Comparison of ENCODE assay signal across 11 mouse cellular contexts in the genomic region with DNA sequence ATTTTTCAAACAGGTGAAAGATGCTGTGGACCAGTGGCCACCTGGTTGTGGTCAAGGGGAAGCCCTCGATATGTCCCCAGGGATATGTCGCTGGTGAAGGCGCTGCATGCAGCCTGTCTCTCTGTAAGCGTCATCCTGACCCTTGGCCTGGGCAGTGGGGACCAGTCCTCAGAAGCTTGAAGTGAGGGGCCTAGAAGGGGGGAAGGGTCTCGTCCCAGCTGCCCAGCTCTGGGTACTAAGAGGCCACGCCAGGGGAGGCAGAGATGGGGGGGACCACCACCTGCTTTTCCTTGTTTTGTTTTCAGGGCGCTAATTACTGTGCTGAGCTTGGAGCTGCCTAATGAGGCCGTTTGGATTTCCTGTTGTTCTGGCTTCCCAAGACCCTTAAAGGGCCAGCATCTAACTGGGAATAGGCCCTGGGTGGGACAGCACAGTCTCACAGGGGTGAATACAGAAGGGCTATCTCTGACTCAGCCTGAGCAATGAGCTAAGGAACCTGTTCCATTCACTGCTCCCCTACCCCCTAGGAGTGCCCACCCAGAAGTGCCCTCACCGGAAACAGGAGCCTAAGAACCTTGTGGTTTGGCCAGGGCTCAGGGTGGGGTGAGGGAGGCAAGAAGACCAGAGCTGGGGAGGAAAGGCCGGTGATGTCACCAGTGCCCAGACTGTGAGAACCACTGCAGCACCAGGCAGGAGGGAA. TPM values are rescaled to one million over a fixed set of nuclear protein-coding genes. Genes with fewer than 3 reads are reported as not detected.
A peak's percentile ranks its signal among the peaks of the same experiment; 100 is the strongest.
DNase-seq lines count a peak whose midpoint lies in the region; ATAC-seq and TF ChIP-seq lines count a peak whose summit lies in the region.
"Had no signal": no experiment of that assay in that cellular context is flagged by ENCODE, and none has a peak within 500 bp of the region (broad histone marks: within the 10 kb centered on the region; RNA-seq: fewer than 3 reads in every experiment).

No protein-coding gene starts in this region.

- 61% methylated on average over 10 of the region's 10 CpGs for WGBS in liver, adult 2 months
- WGBS in liver, embryonic 12.5 days (ENCODE audit: insufficient replicate concordance) = 38% methylated on average over 10 of the region's 10 CpGs
- WGBS in forebrain, embryonic 14.5 days = 11% methylated on average over 10 of the region's 10 CpGs
- WGBS in midbrain, embryonic 13.5 days = 25% methylated on average over 10 of the region's 10 CpGs

- no peak for ATAC-seq in liver, embryonic 12.5 days
- peak; percentile 77 for ATAC-seq in forebrain, embryonic 14.5 days
- peak; percentile 58; the same call in 1 of the 2 replicates for ATAC-seq in midbrain, embryonic 13.5 days

- H3K4me3 ChIP-seq in liver, adult 2 months (ENCODE audit: insufficient read depth, low read depth, low read length) = no peak overlapping the region
- no peak overlapping the region for H3K4me3 ChIP-seq in liver, embryonic 12.5 days
- H3K4me3 ChIP-seq in forebrain, embryonic 14.5 days (ENCODE audit: low read depth, low read length) = no peak overlapping the region
- H3K4me3 ChIP-seq in midbrain, embryonic 13.5 days (replicated peaks) = no peak overlapping the region
- H3K4me3 ChIP-seq: liver, embryonic 15.5 days had no signal

- no peak for TF ChIP-seq POLR2A in liver, adult 2 months (IDR thresholded peaks at IDR 0.05; ENCODE audit: extremely low read depth, insufficient read depth, low read length)

- H3K4me2 ChIP-seq in liver, embryonic 12.5 days = no peak overlapping the region
- H3K4me2 ChIP-seq in forebrain, embryonic 14.5 days (ENCODE audit: low read length) = no peak overlapping the region
- no peak overlapping the region for H3K4me2 ChIP-seq in midbrain, embryonic 13.5 days (replicated peaks)
- H3K4me2 ChIP-seq: liver, embryonic 15.5 days had no signal

- H3K9ac ChIP-seq in liver, adult 2 months (ENCODE audit: low read depth, low read length) = peak overlapping the region; percentile 7; the same call in 1 of the 2 replicates
- H3K9ac ChIP-seq in liver, embryonic 12.5 days = no peak overlapping the region
- no peak overlapping the region for H3K9ac ChIP-seq in forebrain, embryonic 14.5 days (ENCODE audit: low read length)
- no peak overlapping the region for H3K9ac ChIP-seq in midbrain, embryonic 13.5 days (replicated peaks)
- H3K9ac ChIP-seq: liver, embryonic 15.5 days had no signal

- H3K4me1 ChIP-seq in liver, adult 2 months (ENCODE audit: control insufficient read depth, insufficient read depth, low read length) = peaks cover 7% of the 10 kb centered on the region
- H3K4me1 ChIP-seq in liver, embryonic 12.5 days = peaks cover 20% of the 10 kb centered on the region
- H3K4me1 ChIP-seq in forebrain, embryonic 14.5 days (ENCODE audit: control insufficient read depth, insufficient read depth, low read length) = peaks cover 13% of the 10 kb centered on the region
- H3K4me1 ChIP-seq in midbrain, embryonic 13.5 days (replicated peaks) = peaks cover 18% of the 10 kb centered on the region

- DNase-seq in heart, adult 8-10 months (ENCODE audit: low spot score) = peak; percentile 28
- DNase-seq in heart, postnatal 4 days = no peak
- DNase-seq in liver, adult 2 months (ENCODE audit: extremely low read depth, low read depth, low spot score) = no peak
- peak; percentile 71 for DNase-seq in forebrain, embryonic 14.5 days (ENCODE audit: low spot score)
- no peak for DNase-seq in urinary bladder, postnatal 14 days (ENCODE audit: low spot score)
- DNase-seq in layer of hippocampus, postnatal 36 days = no peak
- DNase-seq: gastrocnemius, postnatal 14 days had no signal

- H3K36me3 ChIP-seq in liver, adult 2 months (ENCODE audit: control insufficient read depth, insufficient read depth, low read length) = no peaks in the 10 kb centered on the region
- no peaks in the 10 kb centered on the region for H3K36me3 ChIP-seq in liver, embryonic 12.5 days
- H3K36me3 ChIP-seq in forebrain, embryonic 14.5 days (ENCODE audit: control insufficient read depth, insufficient read depth, low read length) = no peaks in the 10 kb centered on the region
- no peaks in the 10 kb centered on the region for H3K36me3 ChIP-seq in midbrain, embryonic 13.5 days
- H3K36me3 ChIP-seq: liver, embryonic 15.5 days had no signal

- H3K9me3 ChIP-seq in liver, embryonic 12.5 days (replicated peaks) = no peaks in the 10 kb centered on the region; the same call in 1 of the 2 replicates
- H3K9me3 ChIP-seq in forebrain, embryonic 14.5 days (replicated peaks; ENCODE audit: control insufficient read depth, low read length) = no peaks in the 10 kb centered on the region
- 0 out of 2 replicates have a peak, but pooled peaks cover 3% of the 10 kb centered on the region for H3K9me3 ChIP-seq in midbrain, embryonic 13.5 days
- H3K9me3 ChIP-seq: liver, embryonic 15.5 days had no signal

- peak overlapping the region; percentile 64 for H3K27ac ChIP-seq in liver, adult 2 months (replicated peaks; ENCODE audit: insufficient read depth, low read depth, low read length)
- H3K27ac ChIP-seq in liver, embryonic 12.5 days = no peak overlapping the region
- no peak overlapping the region for H3K27ac ChIP-seq in forebrain, embryonic 14.5 days (ENCODE audit: low read depth, low read length)
- H3K27ac ChIP-seq in midbrain, embryonic 13.5 days = no peak overlapping the region
- H3K27ac ChIP-seq: liver, embryonic 15.5 days had no signal

- TF ChIP-seq CTCF in liver, adult 2 months (IDR thresholded peaks at IDR 0.05; ENCODE audit: low read depth, low read length) = no peak

- H3K27me3 ChIP-seq in liver, adult 2 months (ENCODE audit: control insufficient read depth, insufficient read depth, low read length) = no peaks in the 10 kb centered on the region
- H3K27me3 ChIP-seq in liver, embryonic 12.5 days (replicated peaks) = peaks cover 28% of the 10 kb centered on the region
- peaks cover 28% of the 10 kb centered on the region for H3K27me3 ChIP-seq in forebrain, embryonic 14.5 days (replicated peaks; ENCODE audit: control insufficient read depth, insufficient read depth, low read length)
- H3K27me3 ChIP-seq in midbrain, embryonic 13.5 days = peaks cover 83% of the 10 kb centered on the region

- H3K79me2 ChIP-seq in liver, adult 2 months (ENCODE audit: control insufficient read depth, insufficient read depth, low read length) = no peaks in the 10 kb centered on the region

RNA-seq across cellular contexts. Expression of a gene that starts 11.7 kb away (rescaled TPM):
- total RNA-seq in heart, adult 8-10 months (2022) = 10 to 100 TPM; 12.1 to 18.7 (median 18.6) TPM
- total RNA-seq in heart, postnatal 4 days (2021) = 10 to 100 TPM; 19.7 to 20.8 TPM
- total RNA-seq in liver, adult 2 months (2014; rRNA removed) = 3.0 and 5.2 TPM in 2 replicates
- polyA plus RNA-seq in liver, adult 2 months (2012; rRNA removed) = 3.1 and 4.1 TPM in 2 replicates
- 3.0 and 3.1 TPM in 2 replicates for polyA plus RNA-seq in liver, embryonic 12.5 days (2016; fragmentation: Nextera tagmentation; extraction: Ambion mirVana)
- 2.9 and 3.8 TPM in 2 replicates for polyA plus RNA-seq in forebrain, embryonic 14.5 days (2014; fragmentation: Nextera tagmentation; extraction: Ambion mirVana)
- 5.4 and 5.9 TPM in 2 replicates for polyA plus RNA-seq in midbrain, embryonic 13.5 days (2015; fragmentation: Nextera tagmentation; extraction: Ambion mirVana)
- total RNA-seq in layer of hippocampus, postnatal 36 days (2021) = 1 to 10 TPM; 2.7 TPM
- polyA plus RNA-seq: C2C12 had no signal

RNA-seq across cellular contexts. Expression of a gene that starts 25.4 kb away (rescaled TPM):
- total RNA-seq in heart, adult 8-10 months (2022) = 10 to 100 TPM; 12.5 to 14.0 (median 13.6) TPM
- total RNA-seq in heart, postnatal 4 days (2021) = 10 to 100 TPM; 13.9 to 14.0 TPM
- total RNA-seq in liver, adult 2 months (2014; rRNA removed) = 4.4 and 7.5 TPM in 2 replicates
- 13.4 and 14.8 TPM in 2 replicates for polyA plus RNA-seq in liver, adult 2 months (2012; rRNA removed)
- polyA plus RNA-seq in liver, embryonic 12.5 days (2016; fragmentation: Nextera tagmentation; extraction: Ambion mirVana) = 9.8 and 10.3 TPM in 2 replicates
- polyA plus RNA-seq in forebrain, embryonic 14.5 days (2014; fragmentation: Nextera tagmentation; extraction: Ambion mirVana) = 12.0 and 19.9 TPM in 2 replicates
- 26.0 and 26.3 TPM in 2 replicates for polyA plus RNA-seq in midbrain, embryonic 13.5 days (2015; fragmentation: Nextera tagmentation; extraction: Ambion mirVana)
- total RNA-seq in layer of hippocampus, postnatal 36 days (2021) = 10 to 100 TPM; 40.6 to 41.5 TPM

RNA-seq across cellular contexts. Expression of a gene that starts 37.1 kb away (rescaled TPM):
- 10 to 100 TPM in 1 of 4 experiments, 1 to 10 TPM in 3; 2.8 to 15.4 (median 5.2) TPM for total RNA-seq in heart, adult 8-10 months (2022)
- under 1 TPM; 0.43 to 0.81 TPM for total RNA-seq in heart, postnatal 4 days (2021)
- total RNA-seq in liver, adult 2 months (2014; rRNA removed) = 3.2 and 5.5 TPM in 2 replicates
- polyA plus RNA-seq in liver, adult 2 months (2012; rRNA removed) = 4.1 and 6.1 TPM in 2 replicates
- polyA plus RNA-seq in liver, embryonic 12.5 days (2016; fragmentation: Nextera tagmentation; extraction: Ambion mirVana) = 1.0 and 1.4 TPM in 2 replicates
- 3.5 and 3.8 TPM in 2 replicates for polyA plus RNA-seq in forebrain, embryonic 14.5 days (2014; fragmentation: Nextera tagmentation; extraction: Ambion mirVana)
- 4.0 and 4.3 TPM in 2 replicates for polyA plus RNA-seq in midbrain, embryonic 13.5 days (2015; fragmentation: Nextera tagmentation; extraction: Ambion mirVana)
- 1 to 10 TPM; 5.2 to 5.8 TPM for total RNA-seq in layer of hippocampus, postnatal 36 days (2021)

RNA-seq across cellular contexts. Expression of a gene that starts 42.9 kb away (rescaled TPM):
- total RNA-seq in heart, adult 8-10 months (2022) = not detected
- total RNA-seq in heart, postnatal 4 days (2021) = not detected
- total RNA-seq in liver, adult 2 months (2014; rRNA removed) = not detected in 2 replicates
- polyA plus RNA-seq in liver, adult 2 months (2012; rRNA removed) = not detected in 2 replicates
- polyA plus RNA-seq in liver, embryonic 12.5 days (2016; fragmentation: Nextera tagmentation; extraction: Ambion mirVana) = 0.07 TPM in 1 of 2 replicates, not detected in the other
- 8.5 and 12.7 TPM in 2 replicates for polyA plus RNA-seq in forebrain, embryonic 14.5 days (2014; fragmentation: Nextera tagmentation; extraction: Ambion mirVana)
- 15.1 and 15.5 TPM in 2 replicates for polyA plus RNA-seq in midbrain, embryonic 13.5 days (2015; fragmentation: Nextera tagmentation; extraction: Ambion mirVana)
- 1 to 10 TPM; 6.4 to 6.9 TPM for total RNA-seq in layer of hippocampus, postnatal 36 days (2021)
- total RNA-seq: gastrocnemius, postnatal 14 days had no signal

Comparison
In these comparisons a context has a peak if more than half of its experiments do, and no peak if none do; other contexts are left out.
1. DNase-seq: peak in heart, adult 8-10 months (single experiment) and forebrain, embryonic 14.5 days (single experiment); none in heart, postnatal 4 days (single experiment), liver, adult 2 months (single experiment), urinary bladder, postnatal 14 days (single experiment) and layer of hippocampus, postnatal 36 days (0 of 2).